Mouse (Mus musculus): ENCODE data around the gene Galnt3. TPM values are rescaled to one million over a fixed set of nuclear protein-coding genes. Genes with fewer than 3 reads are reported as not detected.

Gene Galnt3
- polyA plus RNA-seq, 1 experiment from 2014 or later: 0.28 TPM

DNA sequence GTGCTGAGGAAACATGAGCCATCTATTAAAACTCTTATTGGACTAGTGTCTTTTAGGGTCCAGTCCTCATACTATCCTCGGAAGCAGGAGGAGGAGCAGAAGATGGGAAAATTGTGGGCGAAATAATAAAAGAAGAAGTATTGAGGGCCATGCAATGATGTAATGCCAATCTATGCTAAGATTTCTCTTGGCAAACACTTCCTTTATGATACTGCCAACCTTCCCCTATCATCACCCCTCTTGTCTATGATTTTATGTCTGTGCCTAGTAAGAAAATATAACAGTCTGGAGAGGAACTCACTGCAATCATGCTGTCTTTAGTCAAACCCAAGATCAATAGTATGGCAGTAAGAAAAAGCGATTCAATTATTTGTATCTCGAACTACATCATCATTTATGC lies 18.5 kb upstream of the Galnt3 start:
- Histone ChIP-seq H3K4me1 (replicated peaks) (no peaks in the 10 kb centered on the region), H3K27me3 (no peaks in the 10 kb centered on the region), H3K36me3 (no peaks in the 10 kb centered on the region), H3K9me3 (replicated peaks) (no peaks in the 10 kb centered on the region), H3K4me2 (no peak overlapping the region), H3K4me3 (no peak overlapping the region), H3K9ac (no peak overlapping the region), H3K27ac (no peak overlapping the region)
- WGBS: 86% methylated on average over 4 of the region's 4 CpGs
- no peak for ATAC-seq (replicated peaks; ENCODE audit: insufficient number of reproducible peaks, insufficient read depth, low FRiP score, low read depth)

DNA sequence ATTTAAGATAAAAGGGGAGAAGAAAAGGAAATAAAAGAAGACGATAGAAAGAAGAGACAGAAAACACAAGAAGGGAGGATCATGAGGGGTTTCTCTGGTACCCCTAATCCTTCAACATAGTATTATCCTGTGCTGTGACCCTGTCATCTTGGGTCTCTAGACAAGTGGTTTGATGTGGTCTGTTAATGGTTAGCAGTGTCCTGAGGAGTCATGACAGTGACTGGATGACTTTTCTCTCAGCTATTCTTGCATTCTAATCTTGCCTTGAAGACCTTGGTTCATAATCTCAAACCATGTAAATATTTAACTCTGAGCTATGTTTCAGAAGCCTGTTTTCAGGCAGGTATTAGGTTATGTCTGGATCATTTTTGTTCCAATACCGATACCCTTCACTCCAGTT lies 17.9 kb upstream of the Galnt3 start:
- WGBS: 86% methylated on average over 2 of the region's 2 CpGs
- no peak for ATAC-seq (replicated peaks; ENCODE audit: insufficient number of reproducible peaks, insufficient read depth, low FRiP score, low read depth)

DNA sequence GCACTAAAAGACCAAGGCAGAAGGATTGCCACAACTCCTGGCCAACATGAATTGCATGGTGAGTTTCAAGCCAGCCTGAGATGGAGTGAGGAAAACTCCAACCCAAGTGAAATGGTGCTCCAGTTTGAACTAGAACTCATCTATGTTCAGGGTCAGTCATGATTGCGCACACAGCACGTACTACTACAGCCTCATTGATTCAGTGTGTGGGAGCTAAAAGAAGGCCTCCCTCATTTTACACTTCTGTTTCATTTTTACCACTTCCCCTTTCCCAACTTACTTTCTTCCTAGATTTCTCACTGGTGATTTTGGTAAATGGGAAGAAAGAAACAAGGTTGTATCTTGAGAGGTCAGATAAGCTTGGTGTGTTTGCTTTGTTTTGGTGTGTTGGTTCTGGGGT lies 17.5 kb upstream of the Galnt3 start:
- no peaks in the 10 kb centered on the region for H3K9me3 ChIP-seq (replicated peaks)
- no peak overlapping the region for H3K4me2 ChIP-seq
- no peak overlapping the region for H3K9ac ChIP-seq
- H3K4me3 ChIP-seq: no peak overlapping the region
- 87% methylated on average over 2 of the region's 2 CpGs for WGBS
- H3K36me3 ChIP-seq: no peaks in the 10 kb centered on the region
- H3K27me3 ChIP-seq: no peaks in the 10 kb centered on the region
- no peak overlapping the region for H3K27ac ChIP-seq
- ATAC-seq (replicated peaks; ENCODE audit: insufficient number of reproducible peaks, insufficient read depth, low FRiP score, low read depth): no peak
- H3K4me1 ChIP-seq (replicated peaks): no peaks in the 10 kb centered on the region

More for the DNA sequence above, 17.9 kb upstream of the Galnt3 start:
- Histone ChIP-seq H3K27ac (no peak overlapping the region), H3K4me1 (replicated peaks) (no peaks in the 10 kb centered on the region), H3K9ac (no peak overlapping the region), H3K36me3 (no peaks in the 10 kb centered on the region), H3K27me3 (no peaks in the 10 kb centered on the region), H3K9me3 (replicated peaks) (no peaks in the 10 kb centered on the region), H3K4me2 (no peak overlapping the region), H3K4me3 (no peak overlapping the region)

DNA sequence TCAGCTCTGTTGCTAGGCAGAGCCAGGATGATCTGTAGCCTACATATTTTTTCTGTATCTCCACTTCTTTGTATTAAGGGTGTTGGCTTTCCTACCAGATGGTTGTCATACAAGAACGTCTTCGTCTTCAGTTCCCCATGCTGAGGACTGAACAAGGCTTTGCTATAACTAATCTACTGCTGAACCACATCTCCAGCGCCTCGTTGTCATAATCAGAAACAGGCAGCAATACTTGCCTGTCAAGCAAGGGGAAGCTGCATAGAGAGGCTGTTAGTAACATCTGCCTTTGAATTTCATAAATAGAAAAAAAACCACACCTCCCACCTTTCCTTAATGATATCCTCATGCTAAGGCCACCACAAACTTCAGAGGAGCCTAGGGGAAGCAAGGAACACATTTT lies 15.5 kb upstream of the Galnt3 start:
- Histone ChIP-seq H3K27ac (no peak overlapping the region), H3K9me3 (replicated peaks) (no peaks in the 10 kb centered on the region), H3K4me3 (no peak overlapping the region), H3K4me1 (replicated peaks) (no peaks in the 10 kb centered on the region), H3K36me3 (no peaks in the 10 kb centered on the region), H3K27me3 (no peaks in the 10 kb centered on the region), H3K9ac (no peak overlapping the region), H3K4me2 (no peak overlapping the region)
- no peak for ATAC-seq (replicated peaks; ENCODE audit: insufficient number of reproducible peaks, insufficient read depth, low FRiP score, low read depth)
- 61% methylated on average over 4 of the region's 4 CpGs for WGBS

DNA sequence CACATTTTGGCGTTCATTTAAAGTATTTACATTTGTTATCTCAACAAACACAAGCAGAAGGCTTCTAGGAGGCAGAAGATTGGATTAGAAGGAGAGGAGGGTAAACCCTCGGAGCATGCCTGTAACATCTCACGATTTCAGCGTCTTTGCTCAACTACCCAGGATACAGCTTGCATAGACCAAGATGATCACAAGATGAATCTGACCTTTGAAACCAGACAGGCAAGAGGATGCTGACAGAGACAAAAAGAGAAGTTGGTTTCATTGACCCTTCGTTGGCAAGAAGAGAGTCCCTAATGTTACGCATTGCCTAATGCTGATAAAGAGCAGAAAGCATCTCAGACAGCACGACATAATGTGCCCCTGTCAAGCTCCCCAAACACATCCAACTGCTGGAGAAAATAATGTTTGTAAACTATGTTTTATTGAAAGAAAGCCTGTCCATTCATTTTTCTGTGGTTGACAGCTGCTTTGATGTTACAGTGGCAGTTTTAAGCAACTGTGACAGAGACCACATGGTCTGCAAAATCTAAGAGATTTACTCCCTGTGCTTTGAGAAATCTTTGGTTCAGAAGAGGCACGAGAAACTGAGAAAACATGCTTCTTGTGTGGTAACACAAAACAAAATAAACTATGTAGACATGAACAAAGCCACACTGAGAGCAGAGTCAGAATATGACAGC lies 7.2 kb upstream of the Galnt3 start:
- H3K27me3 ChIP-seq: no peaks in the 10 kb centered on the region
- ATAC-seq (replicated peaks; ENCODE audit: insufficient number of reproducible peaks, insufficient read depth, low FRiP score, low read depth): no peak
- H3K9me3 ChIP-seq (replicated peaks): no peaks in the 10 kb centered on the region
- H3K36me3 ChIP-seq: no peaks in the 10 kb centered on the region
- H3K4me2 ChIP-seq: no peak overlapping the region
- H3K4me1 ChIP-seq (replicated peaks): no peaks in the 10 kb centered on the region
- no peak overlapping the region for H3K9ac ChIP-seq
- WGBS: 52% methylated on average over 8 of the region's 8 CpGs
- no peak overlapping the region for H3K4me3 ChIP-seq
- no peak overlapping the region for H3K27ac ChIP-seq

DNA sequence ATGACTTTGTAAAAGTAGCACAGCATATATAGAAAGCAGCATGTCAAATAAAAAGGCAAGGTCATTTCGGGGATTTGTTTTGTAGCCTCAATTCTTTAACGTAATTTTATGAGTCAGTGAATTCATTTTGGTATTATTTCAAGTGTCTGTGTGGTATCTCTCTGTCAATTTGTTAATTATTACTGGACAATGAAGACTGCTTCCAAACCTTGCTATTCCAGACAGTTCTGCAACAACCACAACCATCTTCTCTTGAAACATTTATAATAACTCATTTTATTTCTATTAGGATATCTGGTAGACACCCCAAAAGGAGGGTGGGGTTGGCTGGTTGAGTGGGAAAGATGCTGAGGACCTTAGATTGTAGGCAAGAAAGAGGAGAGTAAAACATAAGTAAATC lies 4.1 kb upstream of the Galnt3 start:
- no peak overlapping the region for H3K4me3 ChIP-seq
- no peaks in the 10 kb centered on the region for H3K36me3 ChIP-seq
- ATAC-seq (replicated peaks; ENCODE audit: insufficient number of reproducible peaks, insufficient read depth, low FRiP score, low read depth): no peak
- peaks cover 11% of the 10 kb centered on the region for H3K4me1 ChIP-seq (replicated peaks)
- 79% methylated on average over 2 of the region's 2 CpGs for WGBS
- H3K9me3 ChIP-seq (replicated peaks): no peaks in the 10 kb centered on the region
- H3K9ac ChIP-seq: no peak overlapping the region
- H3K27ac ChIP-seq: no peak overlapping the region
- H3K27me3 ChIP-seq: peaks cover 22% of the 10 kb centered on the region
- H3K4me2 ChIP-seq: no peak overlapping the region

DNA sequence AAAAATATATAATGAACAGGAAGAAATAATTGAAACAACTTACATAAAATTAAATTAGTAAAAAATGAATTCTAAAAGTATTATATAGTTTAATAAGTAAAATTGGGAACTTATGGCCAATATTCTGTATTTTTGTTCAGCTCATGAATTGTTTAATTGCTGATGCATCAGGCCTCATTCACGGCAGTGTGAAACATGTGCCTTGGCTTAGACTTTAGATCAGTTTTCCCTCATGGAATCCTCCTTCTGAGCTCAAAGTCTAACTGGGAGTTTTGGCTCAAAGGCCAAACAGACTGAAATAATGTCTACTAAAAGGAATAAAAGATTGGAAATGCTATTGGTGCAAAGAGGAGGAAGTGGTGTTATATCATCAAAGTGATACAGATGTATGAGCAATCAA lies 2.7 kb upstream of the Galnt3 start:
- Histone ChIP-seq H3K4me3 (no peak overlapping the region), H3K9ac (no peak overlapping the region), H3K27ac (no peak overlapping the region), H3K9me3 (replicated peaks) (no peaks in the 10 kb centered on the region), H3K27me3 (peaks cover 29% of the 10 kb centered on the region), H3K4me1 (replicated peaks) (peaks cover 14% of the 10 kb centered on the region), H3K36me3 (no peaks in the 10 kb centered on the region), H3K4me2 (no peak overlapping the region)
- WGBS: 78% methylated on average over 1 of the region's 1 CpGs
- ATAC-seq (replicated peaks; ENCODE audit: insufficient number of reproducible peaks, insufficient read depth, low FRiP score, low read depth): no peak

DNA sequence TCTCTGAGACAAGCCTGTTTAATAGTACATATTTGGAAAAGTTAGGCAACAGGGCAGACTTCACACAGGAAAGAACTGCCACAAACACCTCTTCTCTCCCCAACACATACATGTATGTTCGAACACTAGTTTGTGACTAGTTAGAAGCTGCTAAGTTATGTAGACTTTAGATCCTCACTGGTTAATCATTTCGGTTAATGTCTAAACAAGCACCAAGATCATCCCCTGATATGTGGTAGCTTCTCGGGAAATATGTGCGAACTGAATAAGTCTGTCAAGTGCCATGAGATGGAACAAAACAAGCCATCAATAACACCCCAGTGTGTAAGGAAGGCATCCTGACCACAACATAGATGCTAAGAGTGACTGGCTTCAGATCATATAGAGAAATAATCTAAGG lies 2.1 kb upstream of the Galnt3 start:
- Histone ChIP-seq H3K27ac (no peak overlapping the region), H3K36me3 (no peaks in the 10 kb centered on the region), H3K4me1 (replicated peaks) (peaks cover 14% of the 10 kb centered on the region), H3K4me3 (no peak overlapping the region), H3K27me3 (peaks cover 33% of the 10 kb centered on the region), H3K4me2 (no peak overlapping the region), H3K9me3 (replicated peaks) (no peaks in the 10 kb centered on the region), H3K9ac (no peak overlapping the region)
- ATAC-seq (replicated peaks; ENCODE audit: insufficient number of reproducible peaks, insufficient read depth, low FRiP score, low read depth): no peak
- WGBS: 79% methylated on average over 4 of the region's 4 CpGs

DNA sequence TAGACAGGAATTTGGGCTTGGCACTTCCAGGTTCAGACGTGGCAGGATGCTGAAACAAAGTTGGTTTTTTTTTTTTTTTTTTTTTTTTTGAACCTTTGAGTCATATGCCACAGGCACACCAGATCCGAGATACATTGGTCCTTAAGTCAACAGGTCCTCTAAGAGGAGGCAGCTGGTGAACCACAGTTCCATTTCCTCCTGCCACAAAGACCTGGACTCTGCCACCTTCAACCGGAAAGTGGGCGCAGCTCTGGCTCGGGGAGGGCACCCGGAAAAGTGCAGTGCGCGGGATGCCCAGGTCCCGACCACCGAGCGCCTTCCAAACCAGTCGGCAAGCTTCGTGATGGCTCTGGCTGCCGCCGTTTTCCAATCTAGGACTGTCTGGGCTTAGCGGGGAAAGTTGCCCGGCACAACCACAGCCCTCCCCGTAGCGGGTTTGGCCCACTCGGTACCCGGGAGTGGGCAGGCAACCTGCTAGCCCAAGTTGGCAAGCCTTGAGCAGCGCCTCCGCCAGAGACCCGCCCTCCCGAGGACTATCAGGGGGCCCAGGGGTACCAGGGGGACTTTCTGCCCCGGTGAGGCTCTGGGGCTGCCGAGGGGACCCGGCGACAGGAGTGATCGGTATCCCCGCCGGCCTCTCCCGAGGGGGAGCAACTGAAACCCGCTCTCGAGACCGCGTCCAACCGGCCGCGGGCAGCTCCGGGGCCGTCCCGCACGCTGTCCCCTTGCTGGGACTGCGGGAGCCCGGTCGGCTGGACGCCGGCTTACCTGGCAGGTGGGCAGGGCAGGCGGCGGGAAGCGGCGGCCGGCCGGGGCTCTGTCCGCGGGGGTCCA lies 821 bp downstream of the Galnt3 start:
- under 1% methylated on average over 55 of the region's 57 CpGs for WGBS
- Histone ChIP-seq H3K27me3 (peaks cover 33% of the 10 kb centered on the region), H3K9me3 (replicated peaks) (no peaks in the 10 kb centered on the region), H3K27ac (no peak overlapping the region), H3K36me3 (no peaks in the 10 kb centered on the region), H3K4me1 (replicated peaks) (peaks cover 14% of the 10 kb centered on the region), H3K4me3 (peak overlapping the region; percentile 70), H3K4me2 (peak overlapping the region; percentile 100), H3K9ac (peak overlapping the region; percentile 58)
- 0 out of 2 replicates have a peak, but pooled peaks have one; percentile 18 for ATAC-seq (replicated peaks; ENCODE audit: insufficient number of reproducible peaks, insufficient read depth, low FRiP score, low read depth)

DNA sequence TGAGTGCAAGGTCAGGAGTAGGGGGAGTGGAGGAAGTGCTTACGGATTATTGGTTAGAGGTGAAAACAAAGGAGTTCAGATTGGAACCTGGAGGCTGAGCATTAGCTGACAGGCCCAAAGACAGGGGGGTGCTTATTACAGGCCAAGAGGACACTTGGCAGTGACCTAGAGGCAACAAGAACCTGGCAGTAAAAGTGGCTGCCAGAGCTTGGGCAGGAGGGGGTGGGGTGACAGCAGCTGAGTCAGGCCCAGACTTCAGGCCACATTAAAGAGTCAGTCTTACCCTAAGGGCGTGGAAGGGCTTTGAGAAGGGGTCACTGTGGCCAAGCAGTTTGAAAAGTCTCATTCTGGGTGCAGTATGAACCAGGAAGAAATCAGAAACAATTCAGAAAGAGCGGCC lies 7.1 kb downstream of the Galnt3 start:
- Histone ChIP-seq H3K4me2 (no peak overlapping the region), H3K36me3 (no peaks in the 10 kb centered on the region), H3K27ac (no peak overlapping the region), H3K9me3 (replicated peaks) (no peaks in the 10 kb centered on the region), H3K9ac (no peak overlapping the region), H3K4me3 (no peak overlapping the region), H3K27me3 (peaks cover 6% of the 10 kb centered on the region), H3K4me1 (replicated peaks) (no peaks in the 10 kb centered on the region)
- no peak for ATAC-seq (replicated peaks; ENCODE audit: insufficient number of reproducible peaks, insufficient read depth, low FRiP score, low read depth)
- WGBS: 73% methylated on average over 3 of the region's 3 CpGs

DNA sequence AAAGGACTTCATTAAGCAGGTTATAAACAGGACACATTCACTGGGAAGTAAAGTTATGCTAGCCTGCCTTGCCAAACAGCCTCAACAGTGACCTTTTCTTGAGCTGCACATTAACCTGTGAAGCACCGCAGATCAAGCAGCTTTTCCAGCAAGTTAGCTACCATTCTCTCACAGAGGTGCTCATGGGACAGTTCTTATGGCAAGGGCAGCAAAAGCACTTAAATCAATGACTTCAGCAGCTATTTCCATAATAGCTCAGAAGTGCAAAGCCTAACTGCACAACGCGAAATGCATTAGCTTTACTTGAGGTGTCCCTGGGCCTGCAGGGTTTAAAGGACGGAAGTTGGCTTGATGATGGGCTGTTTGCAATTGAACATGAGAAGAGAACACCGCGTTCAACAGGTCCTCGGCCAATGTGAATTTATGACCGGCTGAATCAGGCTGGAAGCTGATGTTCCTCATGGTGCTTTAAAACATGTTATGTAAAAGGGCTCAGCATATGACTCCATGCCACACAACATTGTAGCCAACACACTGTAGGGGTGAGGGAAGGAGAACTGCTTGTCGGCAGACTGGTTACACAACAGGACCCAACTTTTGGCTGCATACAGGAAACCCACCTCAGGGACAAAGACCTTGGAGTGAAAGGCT lies 16.8 kb downstream of the Galnt3 start:
- no peak overlapping the region for H3K9ac ChIP-seq
- H3K4me3 ChIP-seq: no peak overlapping the region
- H3K9me3 ChIP-seq (replicated peaks): no peaks in the 10 kb centered on the region
- no peaks in the 10 kb centered on the region for H3K36me3 ChIP-seq
- no peak for ATAC-seq (replicated peaks; ENCODE audit: insufficient number of reproducible peaks, insufficient read depth, low FRiP score, low read depth)
- no peak overlapping the region for H3K27ac ChIP-seq
- WGBS: 94% methylated on average over 9 of the region's 9 CpGs
- no peaks in the 10 kb centered on the region for H3K4me1 ChIP-seq (replicated peaks)
- H3K4me2 ChIP-seq: no peak overlapping the region
- no peaks in the 10 kb centered on the region for H3K27me3 ChIP-seq
